Mouse (Mus musculus): ENCODE data around the gene Gm20388. TPM values are rescaled to one million over a fixed set of nuclear protein-coding genes. Genes with fewer than 3 reads are reported as not detected.

Gene Gm20388
- polyA plus RNA-seq, 1 experiment from 2014 or later, result not detected

DNA sequence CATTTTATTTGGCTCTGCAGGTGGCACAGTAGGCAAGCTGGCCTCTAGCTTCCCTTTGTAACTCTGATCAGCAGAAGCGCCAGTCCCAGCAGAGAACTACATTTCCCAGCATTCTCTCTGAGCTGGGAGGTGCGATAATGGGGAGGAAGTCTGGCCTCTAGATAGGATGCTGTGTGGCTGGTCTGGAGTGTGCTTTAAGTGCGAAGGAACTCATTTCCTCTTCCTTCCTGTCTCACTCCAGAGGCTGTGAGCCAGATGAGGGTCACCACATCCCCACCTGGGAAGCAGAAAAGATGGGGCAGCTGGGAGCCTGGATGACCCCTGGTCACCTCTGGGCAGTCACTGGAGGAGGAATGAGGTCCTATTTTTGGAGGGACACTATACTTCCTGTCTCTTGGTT is 1265.7 kb downstream of the Gm20388 start:
- no peak overlapping the region for H3K4me3 ChIP-seq
- H3K9ac ChIP-seq, result no peak overlapping the region
- no peaks in the 10 kb centered on the region for H3K36me3 ChIP-seq
- H3K27ac ChIP-seq (replicated peaks), result no peak overlapping the region
- no peak overlapping the region for H3K4me2 ChIP-seq
- ATAC-seq (ENCODE audit: extremely low read depth, insufficient number of reproducible peaks, low FRiP score, low TSS enrichment), result no peak
- H3K4me1 ChIP-seq, result peaks cover 37% of the 10 kb centered on the region
- 27% methylated on average over 3 of the region's 3 CpGs for WGBS
- H3K27me3 ChIP-seq (replicated peaks), result peaks cover 3% of the 10 kb centered on the region; the same call in 1 of the 2 replicates
- H3K9me3 ChIP-seq, result no peaks in the 10 kb centered on the region

DNA sequence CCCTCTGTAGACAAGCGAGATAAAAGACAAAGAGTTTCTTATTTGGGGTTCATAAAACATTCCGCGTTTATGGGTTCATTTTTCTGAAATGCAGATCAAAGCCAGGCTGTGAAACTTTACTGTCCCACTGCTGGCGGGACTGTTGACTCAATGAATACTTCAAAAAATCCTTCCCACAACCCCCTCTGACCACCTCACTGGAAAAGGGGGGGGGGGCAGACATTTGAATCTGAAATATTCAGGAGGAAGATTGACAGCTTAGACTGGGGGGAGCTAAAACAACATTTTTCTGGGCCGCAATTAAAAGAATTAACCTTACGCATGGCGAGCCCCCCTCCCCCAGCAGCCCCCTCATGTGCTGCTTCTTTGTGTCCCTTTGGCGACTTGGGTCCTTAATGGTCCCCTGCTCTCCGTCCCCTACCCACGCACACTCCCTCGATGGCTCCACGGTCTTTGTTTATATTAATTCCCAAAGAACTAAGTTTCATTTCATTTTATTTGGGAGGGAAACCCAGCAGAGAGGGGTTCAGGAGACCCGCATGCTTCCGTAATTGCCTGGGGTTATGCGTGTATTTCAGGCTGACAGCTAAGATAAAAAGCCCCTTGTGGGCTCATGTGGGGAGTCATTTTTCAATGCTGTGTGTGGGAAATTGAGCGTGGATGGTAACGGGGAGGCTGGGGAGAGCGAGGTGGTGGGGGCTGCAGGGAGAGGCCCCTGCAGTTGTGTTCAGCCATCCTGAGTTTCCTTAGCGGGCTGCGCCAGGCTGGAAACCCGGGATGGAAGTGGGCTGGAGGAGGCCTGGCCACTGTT is 1270.0 kb downstream of the Gm20388 start:
- peaks cover 19% of the 10 kb centered on the region for H3K4me1 ChIP-seq
- no peak for ATAC-seq (ENCODE audit: extremely low read depth, insufficient number of reproducible peaks, low FRiP score, low TSS enrichment)
- peak overlapping the region; percentile 59; the same call in 1 of the 2 replicates for H3K27ac ChIP-seq (replicated peaks)
- no peaks in the 10 kb centered on the region for H3K9me3 ChIP-seq
- H3K4me2 ChIP-seq, result no peak overlapping the region
- WGBS, result 68% methylated on average over 21 of the region's 21 CpGs
- peaks cover 3% of the 10 kb centered on the region; the same call in 1 of the 2 replicates for H3K27me3 ChIP-seq (replicated peaks)
- peak overlapping the region; percentile 25; the same call in 1 of the 2 replicates for H3K9ac ChIP-seq
- no peak overlapping the region for H3K4me3 ChIP-seq
- no peaks in the 10 kb centered on the region for H3K36me3 ChIP-seq

DNA sequence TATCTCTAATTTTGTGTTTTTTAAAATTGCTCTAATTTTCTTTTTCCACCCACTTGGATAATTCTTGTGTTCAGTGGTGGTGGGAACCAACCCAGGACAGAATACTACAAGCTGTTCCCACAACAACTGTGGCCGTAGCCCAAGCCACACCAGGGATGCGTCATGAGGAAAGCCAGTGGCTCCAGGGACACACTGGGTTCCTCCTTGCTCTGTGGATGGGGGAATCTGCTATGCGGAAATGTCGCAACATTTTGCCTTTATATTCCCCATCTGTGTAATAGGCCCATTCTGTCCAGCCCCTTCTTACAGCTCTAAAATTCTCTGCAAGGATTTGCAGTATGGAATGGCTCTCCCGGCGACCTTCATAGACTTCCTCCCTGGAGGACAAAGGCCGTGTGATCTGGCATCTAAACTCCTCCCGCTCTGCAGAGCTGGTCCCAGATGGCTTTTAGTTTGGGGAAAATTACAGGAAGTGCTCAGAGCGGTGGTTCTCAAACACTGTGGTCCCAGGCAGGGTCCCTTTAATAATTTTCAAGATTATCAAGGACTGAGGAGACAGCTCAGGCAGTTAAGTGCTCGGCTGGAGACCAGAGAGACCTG is 1270.7 kb downstream of the Gm20388 start:
- H3K36me3 ChIP-seq, result no peaks in the 10 kb centered on the region
- H3K9ac ChIP-seq, result no peak overlapping the region; the same call in 1 of the 2 replicates
- peak overlapping the region; percentile 59 for H3K27ac ChIP-seq (replicated peaks)
- ATAC-seq (ENCODE audit: extremely low read depth, insufficient number of reproducible peaks, low FRiP score, low TSS enrichment), result no peak
- H3K27me3 ChIP-seq (replicated peaks), result peaks cover 3% of the 10 kb centered on the region; the same call in 1 of the 2 replicates
- H3K4me3 ChIP-seq, result no peak overlapping the region
- H3K4me1 ChIP-seq, result peaks cover 15% of the 10 kb centered on the region
- WGBS, result 59% methylated on average over 10 of the region's 10 CpGs
- no peak overlapping the region for H3K4me2 ChIP-seq
- no peaks in the 10 kb centered on the region for H3K9me3 ChIP-seq

DNA sequence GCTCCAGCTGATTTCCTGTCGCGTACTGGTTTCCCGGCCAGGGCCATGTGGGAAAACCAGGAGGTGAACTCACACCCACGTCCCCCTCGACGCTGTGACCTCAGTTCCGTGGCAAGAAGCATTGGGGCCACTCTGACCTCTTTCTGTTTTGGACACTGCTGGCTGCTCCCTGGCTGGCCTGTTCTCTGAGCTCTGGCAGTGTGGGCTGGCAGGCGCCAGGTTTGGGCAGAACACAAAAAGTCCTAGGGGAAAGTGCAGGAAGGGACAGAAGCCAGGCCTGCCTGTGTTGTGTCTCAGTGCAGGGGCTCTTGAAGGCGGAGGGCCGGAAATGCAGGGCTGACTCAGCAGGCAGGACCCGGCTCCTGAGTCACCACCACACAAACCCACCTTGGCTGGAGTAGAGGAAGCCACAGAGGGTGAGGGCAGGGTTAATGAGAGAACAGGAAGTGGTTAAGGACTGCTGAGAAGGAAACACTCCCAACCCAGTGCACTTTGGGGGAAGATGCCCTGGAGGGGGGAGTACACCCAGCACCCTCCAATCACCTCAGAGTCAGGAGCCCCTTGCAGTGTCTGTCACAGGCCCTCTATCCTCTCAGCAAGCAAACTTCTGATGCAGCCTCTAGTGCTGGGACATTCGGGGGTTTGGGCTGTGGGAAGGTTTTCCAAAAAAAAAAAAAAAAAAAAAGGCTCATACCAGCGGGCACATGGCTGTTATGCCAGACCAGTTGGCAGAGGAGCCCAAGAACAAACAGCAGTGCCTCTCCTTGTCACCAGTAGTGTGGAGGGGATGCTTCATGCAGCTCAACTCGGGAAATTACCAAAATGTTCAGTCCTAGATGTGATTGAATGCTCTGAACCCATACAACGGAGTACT is 1277.1 kb downstream of the Gm20388 start:
- 56% methylated on average over 15 of the region's 15 CpGs for WGBS
- Histone ChIP-seq H3K9me3 (no peaks in the 10 kb centered on the region), H3K27ac (replicated peaks) (peak overlapping the region; percentile 79), H3K4me3 (no peak overlapping the region), H3K4me1 (peaks cover 37% of the 10 kb centered on the region), H3K4me2 (no peak overlapping the region), H3K36me3 (no peaks in the 10 kb centered on the region), H3K9ac (no peak overlapping the region), H3K27me3 (replicated peaks) (peaks cover 20% of the 10 kb centered on the region; the same call in 1 of the 2 replicates)
- ATAC-seq (ENCODE audit: extremely low read depth, insufficient number of reproducible peaks, low FRiP score, low TSS enrichment), result peak; percentile 21; the same call in 1 of the 2 replicates

DNA sequence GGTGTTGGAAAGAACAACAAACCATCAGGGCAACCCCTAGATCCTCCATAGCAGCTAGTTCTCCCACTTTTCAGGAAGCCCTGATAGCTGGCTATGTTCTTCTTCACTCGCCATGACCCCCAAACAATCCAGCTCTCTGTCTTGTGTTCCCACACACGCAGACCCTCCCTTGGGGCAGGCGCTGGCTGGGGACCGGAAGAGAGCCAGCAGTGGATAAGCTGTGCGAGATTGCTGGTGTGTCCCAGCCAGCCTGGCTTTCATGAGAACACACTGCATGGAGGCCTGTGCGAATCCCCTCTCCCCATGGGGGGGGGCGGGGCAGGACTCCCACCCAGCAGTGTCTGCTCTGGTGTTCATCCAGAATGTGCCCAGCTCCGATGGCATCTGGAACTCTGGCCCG is 1278.4 kb downstream of the Gm20388 start:
- Histone ChIP-seq H3K36me3 (no peaks in the 10 kb centered on the region), H3K9ac (no peak overlapping the region; the same call in 1 of the 2 replicates), H3K4me2 (0 out of 2 replicates have a peak overlapping the region, but pooled peaks have one; percentile 14), H3K4me3 (no peak overlapping the region), H3K27ac (replicated peaks) (peak overlapping the region; percentile 58), H3K4me1 (peaks cover 37% of the 10 kb centered on the region), H3K9me3 (no peaks in the 10 kb centered on the region), H3K27me3 (replicated peaks) (peaks cover 30% of the 10 kb centered on the region)
- ATAC-seq (ENCODE audit: extremely low read depth, insufficient number of reproducible peaks, low FRiP score, low TSS enrichment), result no peak
- 36% methylated on average over 9 of the region's 9 CpGs for WGBS

DNA sequence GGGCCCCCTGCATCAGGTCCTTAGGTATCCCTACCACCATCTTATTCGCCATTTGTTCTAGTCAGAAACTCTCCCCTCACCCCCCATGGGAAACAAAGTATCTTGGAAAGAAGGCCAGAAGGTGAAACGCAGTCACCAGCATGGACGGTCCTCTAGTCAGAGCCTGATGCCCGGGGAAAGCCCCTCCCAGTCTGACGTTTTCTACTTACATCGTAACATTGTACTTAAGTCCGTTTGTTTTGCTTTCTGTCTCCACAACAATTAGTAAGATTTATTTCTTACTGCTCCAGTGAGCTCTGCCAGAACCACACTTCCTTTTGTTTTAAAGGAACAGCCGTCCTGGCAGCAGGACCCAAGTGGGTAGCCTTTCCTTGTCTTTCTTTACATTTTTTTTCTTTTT is 1281.8 kb downstream of the Gm20388 start:
- ATAC-seq (ENCODE audit: extremely low read depth, insufficient number of reproducible peaks, low FRiP score, low TSS enrichment), result no peak
- Histone ChIP-seq H3K9ac (no peak overlapping the region), H3K4me2 (no peak overlapping the region), H3K4me3 (no peak overlapping the region), H3K9me3 (no peaks in the 10 kb centered on the region), H3K27me3 (replicated peaks) (peaks cover 40% of the 10 kb centered on the region), H3K4me1 (peaks cover 35% of the 10 kb centered on the region), H3K27ac (replicated peaks) (no peak overlapping the region), H3K36me3 (no peaks in the 10 kb centered on the region)
- WGBS, result 60% methylated on average over 8 of the region's 8 CpGs

DNA sequence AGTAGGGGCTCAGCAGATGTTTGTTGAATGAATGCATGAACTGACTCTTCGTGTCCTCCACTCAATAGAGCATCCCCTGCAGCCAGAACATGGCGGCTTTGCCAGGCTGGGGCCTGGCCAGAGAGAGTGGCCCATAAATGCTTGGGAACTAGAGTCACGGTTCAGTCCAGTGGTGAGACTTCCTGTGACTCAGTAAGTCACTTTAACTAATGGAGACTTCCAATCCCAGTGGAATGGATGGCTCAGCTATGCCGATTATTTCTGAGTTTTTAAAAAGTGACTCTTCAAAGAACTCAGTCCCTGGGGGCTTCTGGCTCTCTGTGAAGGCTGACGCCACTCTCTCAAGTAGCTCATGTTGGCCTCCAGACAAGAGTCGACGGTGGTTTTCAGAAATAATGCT is 1285.3 kb downstream of the Gm20388 start:
- WGBS, result 71% methylated on average over 7 of the region's 7 CpGs
- no peak for ATAC-seq (ENCODE audit: extremely low read depth, insufficient number of reproducible peaks, low FRiP score, low TSS enrichment)
- H3K4me2 ChIP-seq, result no peak overlapping the region
- H3K4me1 ChIP-seq, result peaks cover 37% of the 10 kb centered on the region
- no peak overlapping the region for H3K4me3 ChIP-seq
- no peaks in the 10 kb centered on the region for H3K9me3 ChIP-seq
- H3K36me3 ChIP-seq, result no peaks in the 10 kb centered on the region
- no peak overlapping the region for H3K9ac ChIP-seq
- peaks cover 35% of the 10 kb centered on the region for H3K27me3 ChIP-seq (replicated peaks)
- no peak overlapping the region for H3K27ac ChIP-seq (replicated peaks)

DNA sequence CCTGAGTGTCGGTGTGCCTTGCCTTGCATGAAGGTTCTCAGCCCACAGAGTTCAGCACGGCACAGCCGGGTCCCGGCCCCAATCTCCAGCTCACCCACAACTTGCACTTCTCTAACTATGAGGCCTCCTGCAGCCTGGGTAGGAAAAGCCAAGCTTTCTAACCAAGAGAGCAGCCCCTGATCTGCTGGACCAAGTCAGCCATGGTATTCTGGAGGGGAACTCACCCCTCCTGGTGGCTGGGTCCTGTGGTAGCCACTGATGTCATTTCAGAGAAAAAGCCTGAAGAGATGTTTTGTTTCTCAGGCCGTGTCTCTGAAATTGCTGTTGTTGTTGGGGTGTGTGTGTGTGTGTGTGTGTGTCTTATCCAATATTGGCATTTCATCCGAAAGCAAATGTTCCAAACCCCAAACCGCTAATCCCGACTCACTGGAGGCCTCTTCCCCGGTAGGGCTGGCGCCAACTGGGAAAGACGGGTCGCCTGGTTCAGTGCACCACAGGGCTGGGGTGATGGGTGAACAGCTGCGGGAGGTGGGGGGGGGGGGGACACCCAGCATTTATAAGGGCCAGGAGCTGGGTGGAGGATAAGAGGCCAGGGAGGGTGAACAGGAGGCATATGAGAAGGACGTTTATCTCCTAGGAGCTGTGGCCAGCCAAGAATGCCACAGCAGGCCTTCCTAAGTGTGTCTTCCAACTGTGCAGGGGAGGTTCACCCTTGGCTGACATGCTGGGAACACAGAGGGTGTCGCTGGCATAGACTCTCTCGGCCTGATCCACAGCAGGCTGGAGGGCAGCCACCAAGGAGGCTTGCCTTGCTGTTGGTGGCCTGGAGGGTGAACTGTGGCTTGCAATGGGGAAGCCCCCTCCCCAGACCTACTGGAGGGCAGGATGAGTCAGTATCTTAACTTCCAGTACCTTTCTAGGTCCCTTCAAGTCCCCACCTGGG is 1286.4 kb downstream of the Gm20388 start:
- no peaks in the 10 kb centered on the region for H3K36me3 ChIP-seq
- WGBS, result 76% methylated on average over 16 of the region's 16 CpGs
- no peak overlapping the region for H3K4me2 ChIP-seq
- H3K27ac ChIP-seq (replicated peaks), result no peak overlapping the region
- no peak for ATAC-seq (ENCODE audit: extremely low read depth, insufficient number of reproducible peaks, low FRiP score, low TSS enrichment)
- H3K9me3 ChIP-seq, result no peaks in the 10 kb centered on the region
- peaks cover 29% of the 10 kb centered on the region for H3K27me3 ChIP-seq (replicated peaks)
- H3K4me3 ChIP-seq, result no peak overlapping the region
- peak overlapping the region; percentile 33; the same call in 1 of the 2 replicates for H3K9ac ChIP-seq
- H3K4me1 ChIP-seq, result peaks cover 45% of the 10 kb centered on the region

DNA sequence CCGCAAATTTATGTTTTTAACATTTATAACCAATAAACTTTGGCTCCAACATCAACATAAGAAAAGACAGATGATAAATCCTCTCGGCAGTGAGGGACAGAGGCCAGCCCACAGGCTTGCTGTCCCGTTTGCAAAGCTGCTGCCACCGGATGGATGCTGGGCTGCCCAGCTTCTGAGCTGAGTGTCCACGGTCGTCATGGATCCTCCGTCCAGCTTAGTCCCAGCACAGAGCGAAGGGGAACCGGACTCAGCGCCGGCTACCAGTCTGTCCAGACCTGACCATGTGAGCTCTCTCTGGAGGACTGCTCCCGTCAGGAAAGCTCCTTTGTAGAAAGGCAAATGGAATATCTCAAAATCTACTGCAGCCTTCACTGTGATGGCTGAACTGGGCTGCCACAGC is 1289.4 kb downstream of the Gm20388 start:
- Histone ChIP-seq H3K4me3 (no peak overlapping the region), H3K9me3 (no peaks in the 10 kb centered on the region), H3K4me2 (no peak overlapping the region), H3K36me3 (no peaks in the 10 kb centered on the region), H3K4me1 (peaks cover 41% of the 10 kb centered on the region), H3K9ac (no peak overlapping the region), H3K27me3 (replicated peaks) (peaks cover 11% of the 10 kb centered on the region; the same call in 1 of the 2 replicates), H3K27ac (replicated peaks) (peak overlapping the region; percentile 25; the same call in 1 of the 2 replicates)
- ATAC-seq (ENCODE audit: extremely low read depth, insufficient number of reproducible peaks, low FRiP score, low TSS enrichment), result no peak
- WGBS, result 42% methylated on average over 12 of the region's 12 CpGs

DNA sequence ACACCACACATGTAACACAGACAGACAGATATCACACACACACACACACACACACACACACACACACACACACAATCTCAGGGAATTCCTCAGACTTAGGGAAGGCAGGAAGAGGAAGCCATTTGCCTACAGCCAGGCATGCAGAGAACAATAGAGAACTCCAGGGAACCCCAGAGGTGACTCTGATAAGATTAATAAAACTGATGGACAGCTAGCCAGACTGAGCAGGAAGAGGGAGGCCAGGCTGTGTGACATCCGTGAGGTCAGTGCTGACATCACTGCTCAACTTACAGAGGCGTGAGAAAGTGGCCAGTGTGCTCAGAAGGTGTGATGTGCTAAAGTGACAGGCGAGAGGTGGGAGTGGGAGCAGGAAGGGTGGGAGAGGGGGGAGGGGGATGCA is 1290.3 kb downstream of the Gm20388 start:
- Histone ChIP-seq H3K4me3 (no peak overlapping the region), H3K27me3 (replicated peaks) (peaks cover 3% of the 10 kb centered on the region; the same call in 1 of the 2 replicates), H3K9ac (peak overlapping the region; percentile 50; the same call in 1 of the 2 replicates), H3K9me3 (no peaks in the 10 kb centered on the region), H3K27ac (replicated peaks) (peak overlapping the region; percentile 48), H3K4me2 (no peak overlapping the region), H3K36me3 (no peaks in the 10 kb centered on the region), H3K4me1 (peaks cover 41% of the 10 kb centered on the region)
- no peak for ATAC-seq (ENCODE audit: extremely low read depth, insufficient number of reproducible peaks, low FRiP score, low TSS enrichment)
- 22% methylated on average over 3 of the region's 3 CpGs for WGBS

Data from heart, embryonic 13.5 days (tissue).